Mouse (Mus musculus) bone marrow, adult 2 months (tissue): ENCODE results near the gene Ppp1r14c.

Experiments
- CTCF ChIP-seq: fragments of 200-500 bp; IDR thresholded peaks from 2 replicates; pipeline ENCODE4 v1.5.1; 2011; ENCODE audit warnings: low read length, control low read depth; ENCODE audit not compliant: control insufficient read depth, insufficient read depth
- POLR2A ChIP-seq: fragments of 200-500 bp; IDR thresholded peaks from 2 replicates; pipeline ENCODE4 v1.6.1; 2011; ENCODE audit warnings: low read depth, mild to moderate bottlenecking, control low read depth, low read length, borderline replicate concordance; ENCODE audit not compliant: control insufficient read depth

DNA sequence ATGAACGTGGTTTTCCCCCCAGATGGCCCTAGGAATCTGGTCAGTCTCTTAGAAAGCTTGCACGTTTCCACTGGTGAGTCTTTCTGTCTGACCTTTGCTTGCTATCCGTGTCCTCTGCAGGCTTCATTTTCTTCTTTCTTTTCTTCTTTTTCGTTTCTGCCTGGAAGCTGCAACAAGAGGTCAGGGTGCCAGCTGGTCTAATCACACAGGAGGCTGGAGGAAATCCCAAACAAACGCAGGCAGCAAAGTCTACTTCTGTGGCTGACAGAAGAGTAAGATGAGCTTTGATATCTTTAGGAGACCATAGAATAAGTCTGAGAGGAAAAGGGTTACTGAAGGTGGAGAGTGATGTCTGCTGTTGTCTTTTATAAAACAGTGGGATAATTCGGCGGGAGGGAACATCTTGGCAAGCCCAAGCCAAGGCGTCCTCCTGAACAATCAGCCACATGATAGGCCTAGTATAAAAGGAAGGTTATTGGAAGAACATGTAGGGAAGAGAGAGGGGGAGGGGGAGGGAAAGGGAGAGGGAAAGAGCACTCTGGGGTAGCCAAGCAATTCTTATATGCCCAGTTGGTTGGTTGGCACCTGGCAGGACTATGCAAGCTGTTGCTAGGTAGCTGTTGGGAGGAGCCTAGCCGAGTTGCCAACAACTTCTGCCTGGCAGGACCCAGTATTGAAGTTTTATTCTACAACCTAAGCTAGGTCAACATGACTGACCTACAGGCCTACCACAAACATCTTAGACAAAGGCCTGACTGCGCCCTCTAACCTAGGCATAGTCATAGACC, 30.3 kb downstream of the Ppp1r14c start:
- TF ChIP-seq CTCF (no peak), POLR2A (no peak)
